Mouse (Mus musculus) kidney, postnatal 0 days (tissue): Measurements from ENCODE around the gene Hs3st3a1. TPM values are rescaled to one million over a fixed set of nuclear protein-coding genes. Genes with fewer than 3 reads are reported as not detected.

Source experiments
- ATAC-seq: fragments of 200-750 bp; cut with Nextera tagmentation; replicated peaks from 2 replicates; pipeline ENCODE4 v1.8.0; 2017; ENCODE audit warnings: low read depth, moderate number of reproducible peaks, moderate TSS enrichment, moderate library complexity; ENCODE audit not compliant: low FRiP score
- DNase-seq: peaks from one replicate; pipeline ENCODE4 v3.0.0-alpha.2; 2016; ENCODE audit warnings: low spot score
- H3K27ac ChIP-seq: fragments of 300-500 bp; sonication (generic); 2 replicates; pipeline ENCODE4 v1.5.1; 2014; ENCODE audit warnings: mild to moderate bottlenecking
- H3K27me3 ChIP-seq: fragments of 300-500 bp; sonication (generic); 2 replicates; pipeline ENCODE4 v1.6.1; 2014; ENCODE audit warnings: low read length, mixed read lengths; ENCODE audit not compliant: insufficient read depth
- H3K36me3 ChIP-seq: fragments of 300-500 bp; sonication (generic); 2 replicates; pipeline ENCODE4 v1.6.1; 2014; ENCODE audit warnings: low read length, mixed read lengths; ENCODE audit not compliant: insufficient read depth
- H3K4me1 ChIP-seq: fragments of 300-500 bp; sonication (generic); replicated peaks from 2 replicates; pipeline ENCODE4 v1.6.1; 2014; ENCODE audit warnings: antibody characterized with exemption, low read length, mixed read lengths; ENCODE audit not compliant: insufficient read depth
- H3K4me2 ChIP-seq: fragments of 300-500 bp; sonication (generic); 2 replicates; pipeline ENCODE4 v1.6.1; 2014; ENCODE audit warnings: mild to moderate bottlenecking, low read length, moderate library complexity, mixed read lengths
- H3K4me3 ChIP-seq: fragments of 300-500 bp; sonication (generic); replicated peaks from 2 replicates; pipeline ENCODE4 v1.5.1; 2014; ENCODE audit warnings: low read depth, low read length
- H3K9ac ChIP-seq: fragments of 300-500 bp; sonication (generic); 2 replicates; pipeline ENCODE4 v1.6.1; 2014; ENCODE audit warnings: low read depth, low read length
- H3K9me3 ChIP-seq: fragments of 300-500 bp; sonication (generic); replicated peaks from 2 replicates; pipeline ENCODE4 v1.6.1; 2016; ENCODE audit warnings: low read length, inconsistent platforms, mixed read lengths
- CTCF ChIP-seq: IDR thresholded peaks from 2 replicates; pipeline ENCODE4 v1.5.1; 2016; ENCODE audit warnings: antibody characterized with exemption, low read depth, mild to moderate bottlenecking, moderate library complexity
- WGBS: fragments of 180-500 bp; shearing (Covaris S2); extraction: QIAGEN DNeasy Blood & Tissue Kit; methylation state at CpG from one replicate; pipeline ENCODE4 v1.1.7; 2014; 5-methylcytosine and 5-hydroxymethylcytosine counted together
- polyA plus RNA-seq: library from polyadenylated mRNA; unstranded; fragments of >200 nt; fragmentation: Nextera tagmentation; extraction: Ambion mirVana; gene quantifications from 2 replicates; pipeline ENCODE4 v1.2.1, GENCODE M21; 2015

The Hs3st3a1 gene
- polyA plus RNA-seq: 1.5 and 2.2 TPM in 2 replicates

- ATAC-seq: peak; percentile 81
- TF ChIP-seq CTCF: no peak
- no peaks in the 10 kb centered on the region for H3K9me3 ChIP-seq
- peak within 1 kb of the TSS; percentile 55 for H3K4me3 ChIP-seq
- peak; percentile 68 for DNase-seq
- H3K36me3 ChIP-seq: no peaks in the 10 kb centered on the region
- peak within 1 kb of the TSS; percentile 63 for H3K27ac ChIP-seq
- under 1% methylated on average over 34 of the region's 36 CpGs for WGBS
- H3K4me2 ChIP-seq: peak within 1 kb of the TSS; percentile 93
- no peaks in the 10 kb centered on the region; the same call in 1 of the 2 replicates for H3K27me3 ChIP-seq
- peak within 1 kb of the TSS; percentile 75 for H3K9ac ChIP-seq
- peaks cover 12% of the 10 kb centered on the region; the same call in 1 of the 2 replicates for H3K4me1 ChIP-seq
Measured at GRCm38 (mm10) chr11:64434611-64435545, at the start of gene Hs3st3a1. Gene Hs3st3a1 (plus strand): TSS chr11:64435332.

GRCm38 (mm10) chr11:64386333-64386732 is 48.8 kb upstream of the Hs3st3a1 start:
- no peaks in the 10 kb centered on the region; the same call in 1 of the 2 replicates for H3K9me3 ChIP-seq
- no peak overlapping the region for H3K9ac ChIP-seq
- TF ChIP-seq CTCF: no peak
- DNase-seq (no peak), ATAC-seq (no peak)
- H3K4me2 ChIP-seq: no peak overlapping the region
- H3K36me3 ChIP-seq: no peaks in the 10 kb centered on the region
- H3K27ac ChIP-seq: no peak overlapping the region
- 88% methylated on average over 4 of the region's 4 CpGs for WGBS
- H3K4me1 ChIP-seq: no peaks in the 10 kb centered on the region
- H3K27me3 ChIP-seq: no peaks in the 10 kb centered on the region
- H3K4me3 ChIP-seq: no peak overlapping the region

DNA sequence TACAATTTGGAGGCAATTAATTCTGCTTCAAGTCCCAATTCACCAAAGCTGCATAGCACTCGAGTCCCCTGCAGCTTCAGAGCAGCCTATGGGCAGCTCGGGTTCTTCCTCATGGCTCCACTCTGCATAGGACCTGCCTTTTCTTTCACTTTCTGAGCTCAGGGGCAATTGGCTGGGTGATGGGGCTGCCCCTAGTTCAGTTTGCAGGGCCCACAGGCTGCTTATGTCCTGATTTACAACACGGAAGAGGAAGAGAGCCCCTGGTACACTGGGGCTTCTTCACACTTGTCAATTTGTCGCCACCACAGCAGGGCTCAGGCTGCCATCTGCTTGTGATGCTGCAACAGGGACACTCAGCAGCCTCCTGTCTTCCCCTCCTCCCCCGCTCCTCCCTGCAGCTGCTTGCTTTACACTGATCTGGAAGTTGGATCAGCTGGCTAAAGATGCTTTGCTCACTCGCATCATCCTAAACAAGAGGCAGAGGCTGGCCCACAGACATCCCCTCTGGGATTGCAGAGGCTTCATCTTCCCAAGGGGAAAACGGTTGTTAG is 38.7 kb upstream of the Hs3st3a1 start:
- Histone ChIP-seq H3K9me3 (no peaks in the 10 kb centered on the region), H3K4me2 (peak overlapping the region; percentile 30), H3K27me3 (no peaks in the 10 kb centered on the region), H3K36me3 (no peaks in the 10 kb centered on the region), H3K27ac (no peak overlapping the region), H3K9ac (no peak overlapping the region), H3K4me3 (no peak overlapping the region), H3K4me1 (no peaks in the 10 kb centered on the region)
- WGBS: 12% methylated on average over 7 of the region's 7 CpGs
- ATAC-seq (no peak), DNase-seq (peak; percentile 26)
- TF ChIP-seq CTCF: no peak

GRCm38 (mm10) chr11:64396949-64397348 is 38.2 kb upstream of the Hs3st3a1 start:
- no peaks in the 10 kb centered on the region for H3K4me1 ChIP-seq
- no peaks in the 10 kb centered on the region for H3K9me3 ChIP-seq
- WGBS: 57% methylated on average over 6 of the region's 6 CpGs
- ATAC-seq (no peak), DNase-seq (no peak)
- H3K27me3 ChIP-seq: no peaks in the 10 kb centered on the region
- no peaks in the 10 kb centered on the region for H3K36me3 ChIP-seq
- H3K4me3 ChIP-seq: no peak overlapping the region
- no peak for TF ChIP-seq CTCF
- no peak overlapping the region for H3K4me2 ChIP-seq
- no peak overlapping the region for H3K9ac ChIP-seq
- no peak overlapping the region for H3K27ac ChIP-seq

DNA sequence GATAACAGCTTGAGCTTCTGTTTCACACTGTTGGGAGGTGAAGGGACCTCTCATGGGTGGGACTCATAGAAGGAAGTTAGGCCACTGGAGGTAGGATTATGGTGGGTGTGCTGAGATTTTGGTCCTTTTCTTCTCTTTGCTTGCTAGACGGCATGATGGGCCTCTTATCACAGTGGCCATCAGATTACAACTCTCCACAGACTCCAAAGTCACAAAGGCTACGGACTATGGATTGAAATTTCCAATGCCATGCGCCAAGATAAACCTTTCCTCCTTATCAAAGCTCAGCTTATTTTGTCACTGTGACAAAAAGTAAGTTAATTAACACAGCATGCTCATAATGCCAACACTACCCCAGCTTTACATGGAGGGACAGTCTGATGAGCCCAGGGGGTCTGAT is 37.5 kb upstream of the Hs3st3a1 start:
- H3K9ac ChIP-seq: no peak overlapping the region
- no peak for DNase-seq
- no peak overlapping the region for H3K4me3 ChIP-seq
- H3K27ac ChIP-seq: no peak overlapping the region
- 79% methylated on average over 3 of the region's 3 CpGs for WGBS
- no peaks in the 10 kb centered on the region for H3K9me3 ChIP-seq
- TF ChIP-seq CTCF: no peak
- H3K36me3 ChIP-seq: no peaks in the 10 kb centered on the region
- no peaks in the 10 kb centered on the region for H3K4me1 ChIP-seq
- no peaks in the 10 kb centered on the region for H3K27me3 ChIP-seq
- ATAC-seq: no peak
- no peak overlapping the region for H3K4me2 ChIP-seq

DNA sequence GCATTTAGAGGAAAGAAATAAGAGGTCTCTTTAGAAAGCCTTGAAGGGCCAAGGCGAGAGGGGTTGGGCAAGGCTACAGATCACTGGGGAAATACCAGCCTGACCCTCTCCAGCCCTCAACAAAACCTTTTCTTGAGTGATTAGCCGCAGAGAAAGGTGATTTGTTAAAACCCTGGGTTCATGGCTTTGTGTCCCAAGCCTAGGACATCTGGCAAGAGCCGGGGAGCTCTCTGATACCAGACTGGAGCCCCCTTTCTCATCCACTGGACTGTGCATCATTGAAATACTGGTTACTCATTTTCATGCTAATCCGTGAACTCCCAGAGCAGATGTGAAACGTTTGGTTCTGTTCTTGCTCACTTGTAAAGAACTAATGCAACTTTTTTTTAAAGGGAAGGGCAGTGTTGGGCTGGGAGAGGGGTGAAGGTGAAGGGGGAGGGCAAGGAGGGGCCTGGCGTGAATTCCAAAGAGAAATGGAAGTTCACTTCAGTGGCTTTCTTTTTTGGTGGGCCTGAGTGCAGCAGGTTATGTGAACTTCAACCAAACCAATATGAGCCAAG is 34.5 kb upstream of the Hs3st3a1 start:
- TF ChIP-seq CTCF: no peak
- Histone ChIP-seq H3K27ac (no peak overlapping the region), H3K36me3 (no peaks in the 10 kb centered on the region), H3K27me3 (no peaks in the 10 kb centered on the region), H3K9me3 (no peaks in the 10 kb centered on the region), H3K9ac (no peak overlapping the region), H3K4me1 (no peaks in the 10 kb centered on the region), H3K4me3 (no peak overlapping the region), H3K4me2 (no peak overlapping the region)
- WGBS: 73% methylated on average over 6 of the region's 6 CpGs
- DNase-seq (no peak), ATAC-seq (no peak)
